Mouse (Mus musculus): ENCODE data around the gene Xpnpep1.

DNA sequence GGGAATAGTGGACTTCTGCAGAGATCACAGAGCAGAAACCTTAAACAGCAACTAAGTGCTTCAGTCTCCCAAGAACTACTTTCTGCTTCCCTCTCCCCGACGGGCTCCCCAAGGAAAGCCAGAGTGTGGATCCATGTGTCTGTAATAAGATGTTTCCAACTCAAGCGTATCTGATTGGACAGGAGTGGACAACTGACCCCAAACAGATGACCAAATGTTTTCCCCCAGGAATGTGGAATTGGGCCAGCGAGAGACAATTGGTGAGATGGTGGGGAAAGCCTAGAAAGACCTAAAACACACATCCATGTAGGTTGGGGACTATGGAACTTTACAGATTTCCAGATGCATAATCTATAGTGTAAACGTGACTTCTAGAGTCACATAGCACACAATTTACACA is 32.4 kb upstream of the Xpnpep1 start:
- TF ChIP-seq POLR2A (IDR thresholded peaks at IDR 0.05; ENCODE audit: low read depth, low read length) (no peak), CTCF (IDR thresholded peaks at IDR 0.05; ENCODE audit: borderline replicate concordance, insufficient read depth, low read length) (no peak)
